Mouse (Mus musculus) kidney, postnatal 14 days (tissue): ENCODE results near the gene Lmo1.
A peak's percentile ranks its signal among the peaks of the same experiment; 100 is the strongest.
"Not testable (repeated sequence)": the region's sequence is repeated elsewhere in the genome, so short reads cannot be mapped to it uniquely, and the experiment has no call there.

Source experiments
- DNase-seq: peaks from one replicate; pipeline ENCODE4 v3.0.0; 2022; ENCODE audit warnings: mixed read lengths

The Lmo1 gene

DNA sequence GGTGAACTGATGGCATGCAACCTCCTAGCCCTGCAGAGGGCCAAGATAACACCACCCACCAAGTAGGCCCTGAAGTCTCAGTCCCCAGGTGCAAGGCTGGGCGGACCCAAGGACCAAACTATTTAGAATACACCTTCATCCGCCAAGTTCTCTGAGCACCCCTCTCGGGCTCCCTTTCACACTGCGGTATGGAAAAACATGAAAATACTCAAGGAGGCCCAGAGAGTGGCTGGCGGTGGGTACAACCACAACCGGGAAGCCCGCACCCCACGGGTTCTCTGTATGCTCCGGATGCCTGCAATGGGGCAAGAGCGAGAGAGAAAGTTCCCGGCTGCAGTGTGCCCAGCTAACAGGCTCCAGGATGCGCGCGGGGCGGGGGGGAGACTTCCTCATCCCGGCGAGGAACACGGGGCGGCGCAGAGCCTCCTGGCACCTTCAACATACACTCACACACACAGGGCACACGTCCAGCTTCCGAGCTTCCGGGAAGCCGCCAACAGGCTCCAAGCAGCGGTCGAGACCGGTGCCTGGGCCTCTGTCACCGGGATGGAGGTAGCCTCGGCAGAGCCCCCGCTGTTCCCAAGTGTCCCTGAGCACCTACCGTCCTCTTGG, 564 bp downstream of the Lmo1 start:
- peak; percentile 64 for DNase-seq

DNA sequence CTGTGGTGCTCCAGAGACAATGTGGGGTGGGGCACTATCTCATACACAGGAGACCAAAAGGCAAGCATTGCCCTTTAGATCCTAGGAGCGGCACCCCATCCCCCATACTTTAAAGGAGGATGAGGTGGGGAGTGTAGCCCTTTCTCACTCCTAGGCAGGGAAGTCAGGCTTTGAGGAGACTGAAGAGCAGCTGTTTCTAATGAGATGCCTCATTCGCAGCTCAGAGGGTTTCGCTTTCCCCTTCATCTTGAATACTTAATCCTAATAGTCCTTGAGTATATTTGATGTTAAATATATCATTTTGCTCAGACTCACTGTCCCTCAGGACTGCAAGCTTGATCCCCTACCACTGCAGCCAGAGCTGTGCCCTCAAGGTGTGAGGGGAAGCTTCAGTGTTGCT, 3.1 kb downstream of the Lmo1 start:
- no peak for DNase-seq

DNA sequence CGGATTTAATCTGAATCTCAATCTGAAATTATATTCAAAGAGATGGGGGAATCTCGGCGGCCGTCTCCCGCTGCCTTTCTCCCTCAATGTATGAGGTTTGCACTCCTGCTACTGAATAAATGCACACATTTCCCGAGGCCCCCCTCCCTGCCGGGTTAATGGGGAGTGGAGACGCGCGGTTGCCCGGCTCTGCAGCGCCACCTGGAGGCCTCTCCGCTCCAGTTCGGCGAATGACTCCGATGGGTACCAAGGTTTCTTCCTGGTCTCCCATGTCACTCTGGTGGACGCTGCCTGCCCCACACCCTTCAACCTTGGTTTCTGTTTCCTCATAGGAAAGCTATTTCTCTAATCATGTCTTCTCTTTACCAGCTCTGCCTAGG, 4.6 kb downstream of the Lmo1 start:
- DNase-seq: peak; percentile 84

DNA sequence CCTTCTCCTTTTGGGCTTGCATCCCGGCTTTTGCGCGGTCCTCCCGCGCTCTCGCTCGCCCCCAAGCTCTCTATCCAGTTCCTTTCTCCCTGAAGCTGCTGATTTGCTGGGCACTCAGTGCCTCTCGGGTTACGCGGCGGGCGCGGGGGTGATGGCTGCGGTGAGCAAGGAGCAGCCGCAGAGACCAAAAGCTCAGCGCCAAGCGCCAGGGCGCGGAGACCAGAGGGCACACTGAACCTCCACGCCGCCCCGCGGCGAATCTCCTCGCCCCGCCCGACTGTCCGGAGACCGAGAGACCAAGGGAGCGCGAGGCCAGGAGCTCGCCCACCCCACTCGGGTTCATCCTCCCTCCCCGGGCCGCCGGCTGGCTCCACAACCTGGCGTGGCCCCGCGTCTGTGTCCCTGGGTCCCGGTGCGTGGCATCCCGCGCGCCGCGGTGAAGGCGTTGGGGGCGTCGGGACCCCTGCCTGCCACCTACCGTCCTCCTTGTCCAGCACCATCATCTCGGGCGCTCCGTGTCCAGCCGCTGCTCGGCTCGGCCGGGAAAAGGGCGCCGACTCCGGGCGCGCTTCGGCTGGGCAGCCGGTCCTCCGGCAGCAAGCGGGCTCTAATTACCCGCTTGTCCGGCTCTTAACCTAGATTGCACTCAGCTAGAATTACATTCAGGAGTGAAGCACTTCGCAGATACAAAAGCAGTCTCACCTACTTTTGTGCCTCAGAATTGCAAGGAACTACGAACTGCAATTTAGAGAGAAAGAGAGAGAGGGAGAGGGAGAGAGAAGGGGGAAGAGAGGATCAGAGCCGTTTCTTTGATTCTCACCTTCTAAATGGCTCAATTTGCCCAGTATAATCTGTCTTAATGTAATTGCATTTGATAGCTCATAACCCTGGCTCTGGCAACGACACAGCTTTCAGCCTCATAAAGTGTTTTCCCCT, 5.2 kb downstream of the Lmo1 start:
- peak; percentile 16 for DNase-seq

DNA sequence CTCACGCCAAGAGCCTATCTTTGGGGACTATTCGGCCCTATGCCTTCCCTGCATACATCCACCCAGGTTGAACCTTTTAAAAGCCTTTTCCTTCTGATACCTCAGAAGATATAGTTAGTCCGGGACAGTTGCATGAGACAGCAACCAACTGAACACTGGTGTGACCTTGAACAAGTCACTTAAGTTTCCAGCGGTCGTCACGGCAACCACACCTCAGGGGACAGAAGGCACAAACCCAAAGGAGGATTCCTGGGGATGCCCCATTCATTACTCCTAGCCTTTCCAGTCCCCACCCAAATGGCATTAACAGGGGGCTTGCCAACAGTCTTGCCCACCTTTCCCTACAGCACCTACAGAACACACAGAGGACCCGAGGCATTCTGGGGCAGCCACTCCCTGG, 6.3 kb downstream of the Lmo1 start:
- no peak for DNase-seq

DNA sequence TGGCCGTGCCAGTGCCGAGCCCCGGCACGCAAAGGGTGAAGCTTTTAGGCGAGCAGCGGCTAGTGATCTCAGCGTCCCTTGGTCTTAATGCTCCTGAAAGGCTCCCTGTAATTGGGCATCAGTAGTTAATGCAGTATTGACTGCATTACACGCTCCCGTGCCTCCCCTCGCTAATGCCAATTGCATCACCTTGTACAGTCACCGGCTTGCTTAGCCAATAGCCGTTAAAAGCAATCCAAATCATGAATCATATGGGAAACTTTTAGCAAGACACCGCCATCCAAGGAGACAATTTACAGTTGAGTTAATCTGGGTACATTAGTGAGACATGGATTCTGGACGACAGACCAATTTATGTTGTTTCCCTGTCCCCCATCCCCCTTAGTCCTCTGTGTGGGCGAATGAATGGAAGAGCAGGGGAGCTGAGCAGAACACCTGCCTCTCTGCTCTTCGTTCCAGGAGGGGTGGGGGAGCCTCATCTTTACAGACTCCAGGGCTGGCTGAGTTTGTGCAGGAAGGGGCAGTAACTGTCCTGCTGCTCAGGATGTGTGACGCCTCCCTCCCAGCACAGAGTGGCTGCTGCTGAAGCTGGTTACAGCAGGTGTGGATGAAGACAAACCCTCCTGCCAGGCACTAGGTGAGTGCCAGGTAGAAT, 8.9 kb downstream of the Lmo1 start:
- no peak for DNase-seq

DNA sequence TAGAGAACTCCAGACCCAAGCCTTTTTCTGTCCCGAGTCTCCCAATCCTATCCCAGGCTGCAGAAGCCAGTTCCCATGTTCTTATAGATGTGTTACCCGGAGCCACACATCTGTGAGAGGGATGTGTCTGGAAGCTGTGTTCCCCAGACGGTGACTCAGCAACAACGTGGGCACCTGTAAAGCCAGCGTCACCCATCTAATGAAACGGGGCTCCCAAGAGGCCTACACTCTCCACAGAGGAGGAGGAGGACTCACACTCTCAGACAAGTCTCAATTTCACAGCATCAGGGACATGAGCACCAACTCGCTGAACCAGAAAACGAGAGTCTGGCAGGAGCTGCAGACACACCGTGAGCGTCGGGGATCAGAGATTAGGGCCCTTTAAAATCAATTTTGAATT, 20.7 kb downstream of the Lmo1 start:
- DNase-seq: no peak

DNA sequence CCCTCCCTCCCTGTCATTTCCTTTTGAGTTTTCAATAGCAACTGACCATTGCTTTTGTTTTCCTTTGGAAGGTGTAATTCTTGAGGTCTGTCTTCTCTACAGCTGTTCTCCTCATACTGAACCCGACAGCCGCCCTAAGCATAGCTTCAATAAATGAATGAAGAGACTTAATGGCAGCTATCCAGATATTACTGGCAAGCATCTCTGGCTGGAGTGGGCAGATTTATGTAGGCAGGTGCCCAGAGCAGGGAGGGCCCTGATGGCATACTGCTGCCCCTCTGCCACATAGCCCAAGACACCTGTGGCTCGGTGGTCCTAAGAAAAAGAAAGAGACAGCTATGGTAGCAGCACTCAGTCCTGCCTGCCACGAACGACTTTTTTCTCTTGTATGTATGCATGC, 21.5 kb downstream of the Lmo1 start:
- no peak for DNase-seq

DNA sequence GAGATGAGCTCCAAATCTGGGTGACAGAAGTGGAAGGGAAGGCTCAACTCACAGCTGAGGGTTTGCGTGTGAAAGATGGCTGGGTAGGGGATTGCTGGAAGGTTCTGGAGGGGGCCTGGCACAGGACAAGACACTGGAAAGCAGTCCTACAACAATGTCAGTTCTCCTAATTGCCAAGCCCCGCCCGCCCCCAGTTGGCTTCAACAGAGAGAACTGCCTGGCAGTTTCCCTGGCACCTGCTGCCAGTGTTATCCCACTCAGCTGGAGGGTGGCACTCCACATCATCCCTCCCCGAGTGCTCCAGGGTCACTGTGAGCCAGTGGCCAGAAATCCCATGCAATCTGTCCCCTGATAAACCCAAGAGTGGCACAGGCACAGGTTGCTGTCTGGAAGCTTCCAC, 23.9 kb downstream of the Lmo1 start:
- DNase-seq: no peak

DNA sequence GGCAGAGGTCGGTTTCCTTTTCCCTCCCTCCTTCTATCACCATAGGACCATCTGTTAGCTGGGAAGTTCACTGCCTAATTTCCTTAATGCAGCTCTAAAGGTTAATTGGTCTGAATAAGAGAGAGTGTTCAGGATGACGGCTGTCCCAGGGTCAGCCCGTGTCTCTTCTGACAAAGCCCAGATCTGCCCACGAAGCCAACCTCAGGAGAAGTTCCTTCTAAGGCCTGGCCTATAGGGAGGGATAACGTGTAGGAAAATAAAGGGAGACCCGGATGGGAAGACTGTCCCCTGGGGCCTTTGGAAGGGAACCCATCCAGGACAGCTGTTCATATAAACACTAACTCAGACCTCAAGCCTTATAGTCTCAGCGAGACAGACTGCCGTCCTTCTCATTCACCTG, 29.8 kb downstream of the Lmo1 start:
- DNase-seq: no peak

DNA sequence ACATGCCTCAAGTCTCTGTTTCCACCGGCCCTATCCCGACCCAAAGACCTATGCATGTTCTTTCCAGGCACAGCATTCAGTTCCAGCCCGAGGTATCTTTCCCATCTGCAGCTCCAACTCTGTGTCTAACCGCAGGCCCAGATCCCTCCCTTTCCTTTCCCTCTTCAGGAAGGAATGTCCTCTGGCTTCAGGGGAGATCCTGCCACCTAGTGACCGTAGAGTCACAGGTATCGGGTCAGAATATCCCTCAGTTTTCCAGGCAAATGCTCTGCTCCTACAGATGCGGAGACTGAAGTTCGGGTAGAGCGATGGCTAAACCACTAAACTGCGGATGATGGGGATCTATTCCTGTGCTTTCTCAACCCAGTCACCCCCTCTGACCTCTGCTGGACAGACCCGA, 30.3 kb downstream of the Lmo1 start:
- DNase-seq: no peak

DNA sequence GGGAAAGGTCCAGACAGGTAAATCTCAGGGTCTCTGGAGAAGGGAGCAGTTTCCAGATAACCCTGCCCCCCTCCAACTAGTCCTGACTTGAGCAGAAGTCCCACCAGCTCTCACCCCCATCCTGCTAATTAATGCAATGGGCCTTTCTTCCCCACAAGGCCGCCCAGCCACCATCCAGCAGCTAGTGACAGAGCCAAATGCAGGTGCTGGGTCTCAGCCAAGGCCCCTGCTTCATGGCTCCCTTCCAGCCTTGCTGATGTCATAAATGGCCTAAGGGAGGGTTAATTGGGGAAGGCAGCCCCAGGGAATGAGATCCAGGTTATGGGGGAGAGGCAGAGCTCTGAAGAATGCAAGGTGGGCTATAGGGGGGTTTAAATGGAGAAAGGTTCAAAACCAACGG, 32.4 kb downstream of the Lmo1 start:
- DNase-seq: peak; percentile 12

DNA sequence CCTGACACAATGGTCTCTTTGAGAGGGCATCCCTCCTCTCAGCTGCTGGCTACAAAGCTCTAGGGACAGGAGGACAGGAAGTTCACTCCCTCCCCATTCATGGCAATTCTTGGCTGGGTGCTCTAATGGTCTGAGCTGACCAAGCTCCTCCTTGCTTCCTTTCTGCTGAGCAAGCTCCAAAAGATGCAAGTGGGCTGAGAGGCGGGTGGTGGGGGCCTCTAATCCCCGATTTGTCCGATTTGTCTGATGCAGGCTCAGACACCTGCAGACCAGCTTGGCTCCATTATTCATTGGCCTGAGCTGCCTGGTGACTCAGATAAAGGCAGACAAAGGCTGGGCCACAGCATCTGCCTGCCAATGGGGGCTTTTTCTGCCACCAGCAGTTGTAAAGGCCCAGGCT, 33.3 kb downstream of the Lmo1 start:
- DNase-seq: no peak

DNA sequence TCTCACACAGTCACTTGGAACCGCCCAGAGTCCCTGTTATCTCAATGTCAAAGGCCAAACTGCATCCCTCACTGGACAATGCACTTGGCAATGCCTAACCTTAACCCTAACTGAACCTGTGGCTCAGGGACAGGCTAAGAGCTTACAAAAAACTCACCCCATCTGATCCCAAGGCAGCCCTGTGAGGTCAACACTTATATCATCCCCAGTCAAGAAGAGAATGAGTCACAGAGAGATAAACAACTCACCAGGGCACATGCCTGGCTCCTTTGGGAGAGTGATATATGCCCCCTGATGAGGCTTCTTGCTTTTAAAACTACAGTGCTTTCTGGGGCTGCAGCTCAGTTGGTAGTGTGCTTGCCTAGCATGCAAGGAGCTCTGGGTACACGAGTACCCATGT, 34.0 kb downstream of the Lmo1 start:
- no peak for DNase-seq

DNA sequence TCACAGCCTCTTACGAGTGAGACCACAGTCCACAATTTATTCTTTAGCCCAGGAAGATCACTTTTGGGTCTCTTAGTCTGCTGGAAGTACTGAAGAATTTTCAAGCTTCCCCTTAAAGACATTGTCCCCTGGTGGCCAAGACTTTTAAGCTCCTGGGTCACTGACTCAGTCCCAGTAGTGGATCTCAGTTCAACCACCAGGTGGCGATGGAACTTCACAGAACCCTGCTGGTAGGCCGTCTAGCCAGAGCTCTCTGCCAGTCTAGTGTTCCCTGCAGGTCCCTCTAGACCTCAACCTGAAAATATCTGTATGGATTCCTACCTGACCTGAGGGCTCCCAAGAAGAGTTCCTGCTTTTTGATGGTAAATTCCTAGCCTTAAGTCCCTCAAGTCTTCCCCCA, 35.6 kb downstream of the Lmo1 start:
- peak; percentile 89 for DNase-seq

DNA sequence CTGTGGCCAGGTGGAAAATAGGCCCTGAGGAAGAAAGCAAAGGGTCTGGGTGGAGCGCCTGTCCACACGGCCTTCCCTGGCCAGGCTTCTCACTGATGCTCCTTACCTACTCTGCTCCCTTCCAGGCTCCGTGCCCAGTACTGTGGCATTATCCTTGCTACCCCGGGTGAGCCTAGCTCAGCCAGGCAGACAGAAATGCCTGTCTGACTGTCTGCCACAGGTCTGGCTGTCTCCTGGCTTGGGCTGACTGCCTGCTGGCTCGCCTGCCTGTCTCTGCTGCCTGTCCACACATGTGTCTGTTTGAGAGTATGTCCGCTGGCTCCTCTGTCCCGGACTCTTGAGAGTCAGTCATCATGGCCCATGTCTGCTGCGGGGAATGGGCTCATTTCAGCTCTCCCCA, 37.6 kb downstream of the Lmo1 start:
- no peak for DNase-seq

DNA sequence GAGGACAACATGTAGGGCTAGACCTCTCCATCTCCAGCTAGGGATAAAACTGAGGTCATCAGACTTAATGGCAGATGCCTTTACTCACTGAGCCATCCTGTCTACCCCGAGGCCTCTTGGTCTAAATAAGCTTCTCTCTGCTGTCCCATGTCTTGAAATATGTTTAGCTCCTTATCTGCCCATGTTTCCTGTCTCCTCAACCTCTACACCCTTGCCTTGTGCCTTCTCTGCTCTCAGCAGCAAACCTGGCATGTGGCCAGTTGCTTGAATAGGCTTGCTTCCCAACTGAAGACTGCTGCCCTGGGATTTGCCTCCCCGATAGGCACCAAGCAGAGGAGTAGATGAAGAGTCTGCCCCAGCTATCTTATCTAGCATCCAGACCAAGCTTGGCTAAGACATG, 43.4 kb downstream of the Lmo1 start:
- DNase-seq: no peak

DNA sequence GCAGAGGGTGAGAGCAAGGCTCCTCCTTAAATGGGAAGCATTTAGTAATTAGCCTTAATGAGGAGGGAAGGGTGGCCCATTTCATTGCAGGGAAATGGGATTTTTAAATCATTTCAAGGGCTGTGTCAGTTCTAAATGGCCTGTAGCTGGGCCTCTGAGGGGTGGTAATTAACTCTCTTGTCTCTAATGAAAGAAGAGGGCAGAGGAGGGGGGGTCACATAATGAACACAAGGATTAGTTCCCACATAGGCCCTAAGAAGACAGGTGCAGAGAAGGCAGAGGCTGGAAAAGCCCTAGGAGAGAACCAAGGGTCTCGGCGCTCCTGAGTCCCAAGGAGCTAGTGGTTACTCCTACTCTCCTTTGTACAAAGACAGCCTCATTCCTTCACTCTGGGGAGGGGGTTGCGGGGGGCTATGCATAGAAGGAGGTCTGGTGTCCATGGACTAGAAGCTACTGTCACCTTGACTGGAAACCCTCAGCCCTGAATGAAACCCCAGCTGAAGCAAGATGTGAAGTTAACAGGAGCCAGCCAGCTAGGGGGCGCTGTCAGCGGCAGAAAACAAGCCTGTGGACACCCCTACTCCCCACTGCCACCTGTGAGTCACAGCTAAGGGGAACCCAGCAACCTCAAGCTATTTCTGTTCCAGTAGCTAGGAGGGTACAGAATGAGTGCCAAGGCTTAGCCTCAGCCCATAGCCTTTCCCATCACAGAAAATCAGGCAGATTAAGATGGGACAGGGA, 44.9 kb downstream of the Lmo1 start:
- no peak for DNase-seq

DNA sequence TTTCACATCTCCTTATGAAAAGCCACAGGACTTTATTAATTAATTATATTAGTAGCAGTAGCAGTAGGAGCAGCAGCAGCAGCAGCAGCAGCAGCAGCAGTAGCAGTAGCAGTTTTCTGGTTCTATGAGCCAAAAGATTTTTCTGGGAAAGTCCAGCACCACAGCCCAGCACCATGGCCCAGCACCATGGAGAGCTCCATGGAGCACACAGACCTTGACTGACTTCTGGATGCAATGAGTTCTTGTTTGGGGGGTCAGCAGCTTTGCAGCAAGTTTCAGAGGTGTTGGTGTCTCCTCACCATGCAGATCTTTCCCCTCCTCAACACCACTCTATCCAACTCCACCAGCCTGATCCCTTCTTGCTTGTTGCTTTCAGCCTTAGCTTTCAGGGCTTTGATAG, 45.6 kb downstream of the Lmo1 start:
- peak; percentile 27 for DNase-seq

DNA sequence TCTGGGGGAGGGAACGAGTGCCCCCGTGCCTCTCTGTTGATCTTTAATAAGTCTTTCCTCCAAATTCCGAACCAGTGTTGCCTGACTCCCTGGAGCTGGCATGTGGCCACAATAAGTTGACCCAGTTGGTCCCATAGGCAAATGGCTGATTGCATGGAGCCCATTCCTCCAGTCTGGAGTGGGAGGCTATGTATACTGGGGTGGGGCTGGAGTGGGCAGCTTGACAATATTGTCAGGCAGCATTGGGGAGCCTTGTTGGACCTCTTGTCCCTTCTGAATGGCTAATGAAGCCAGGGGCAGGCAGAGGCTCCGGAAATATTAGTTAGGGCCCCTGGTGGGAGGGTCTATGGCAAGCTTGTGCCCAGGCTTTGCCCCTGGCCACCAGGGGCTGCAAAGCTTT, 59.1 kb downstream of the Lmo1 start:
- DNase-seq: no peak

DNA sequence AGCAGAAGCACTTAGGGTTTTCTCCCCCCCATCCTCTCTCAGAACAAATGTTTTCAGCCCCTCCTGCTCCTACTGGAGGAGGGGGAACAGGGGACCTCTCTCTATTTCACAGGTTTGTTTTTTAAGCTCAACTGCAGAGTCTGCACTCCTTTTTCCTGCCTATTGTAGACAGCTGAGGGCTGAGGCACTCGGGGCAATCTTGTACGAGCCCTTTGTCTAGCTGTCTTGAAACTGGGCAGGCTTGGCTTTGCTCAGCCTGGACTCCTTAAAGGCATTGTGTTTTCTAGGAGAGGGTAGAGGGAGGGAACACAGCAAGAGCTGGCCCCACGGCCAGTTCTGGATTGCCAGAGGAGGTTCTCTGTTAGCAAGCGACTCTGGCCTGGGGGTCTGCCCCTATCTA, 59.5 kb downstream of the Lmo1 start:
- not testable (repeated sequence) for DNase-seq

DNA sequence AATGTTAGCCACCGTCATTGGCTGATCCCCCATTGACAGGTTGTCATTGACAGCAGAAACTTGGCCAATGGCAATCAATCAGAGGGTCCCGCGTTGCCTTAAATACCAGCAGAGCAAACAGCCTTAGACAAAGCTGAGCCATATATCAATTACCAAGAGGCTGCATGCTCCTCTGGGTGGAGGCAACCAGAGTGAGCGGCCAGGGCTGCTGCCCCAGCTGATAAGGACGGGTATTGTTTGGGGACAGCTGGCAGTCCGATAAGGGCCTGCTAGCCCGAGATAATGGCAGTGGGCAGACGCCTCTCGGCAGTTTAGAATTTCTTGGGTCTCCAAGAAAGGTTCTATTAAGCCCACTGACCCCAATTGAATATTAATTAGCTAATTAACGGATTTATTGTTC, 60.1 kb downstream of the Lmo1 start:
- DNase-seq: no peak

DNA sequence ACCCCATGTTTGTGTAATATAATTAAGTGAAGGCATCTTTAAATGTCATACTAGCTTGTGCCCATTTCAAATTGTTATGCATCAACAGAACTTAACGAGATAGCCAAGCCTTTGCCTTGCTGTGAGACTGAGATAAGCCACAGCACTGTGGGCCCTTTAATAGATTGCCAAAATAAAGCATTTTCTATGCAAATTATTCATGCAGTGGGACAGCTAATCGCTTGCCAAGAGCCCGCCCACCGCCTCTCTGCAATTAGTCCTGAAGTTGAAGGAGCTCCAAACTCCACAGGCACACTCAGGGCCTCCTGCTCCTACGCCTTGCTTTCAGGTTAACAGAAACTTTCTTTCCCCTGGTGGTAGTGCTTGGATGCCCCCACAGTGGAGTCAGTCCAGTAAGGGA, 64.0 kb downstream of the Lmo1 start:
- no peak for DNase-seq
